8 mouse cellular contexts compared by ENCODE assay signal in genomic region chr2:163472466-163472851, GRCm38 (mm10). TPM values are rescaled to one million over a fixed set of nuclear protein-coding genes. Genes with fewer than 3 reads are reported as not detected.
DNase-seq lines count a peak whose midpoint lies in the region; ATAC-seq lines count a peak whose summit lies in the region.

TSS of gene Fitm2 (minus strand) at chr2:163472629.

- WGBS in heart, embryonic 14.5 days, result under 1% methylated on average over 30 of the region's 30 CpGs
- WGBS in liver, embryonic 13.5 days (ENCODE audit: insufficient replicate concordance), result 0% methylated on average over 30 of the region's 30 CpGs
- under 1% methylated on average over 30 of the region's 30 CpGs for WGBS in stomach, embryonic 16.5 days

- H3K27ac ChIP-seq in brown adipose tissue, adult 24 weeks (replicated peaks; ENCODE audit: low read depth, low read length), result peak within 1 kb of the TSS; percentile 99
- H3K27ac ChIP-seq in heart, embryonic 14.5 days (replicated peaks in 1 of 2; ENCODE audit: control insufficient read depth in 1 of 2, insufficient read depth in 1 of 2, low read depth in 2 of 2, low read length in 2 of 2), result peak within 1 kb of the TSS; percentile 50 to 61
- H3K27ac ChIP-seq in liver, embryonic 13.5 days, result peak within 1 kb of the TSS; percentile 77
- H3K27ac ChIP-seq in stomach, embryonic 16.5 days (ENCODE audit: low read length), result peak within 1 kb of the TSS; percentile 43; the same call in 1 of the 2 replicates

- H3K9ac ChIP-seq in heart, embryonic 14.5 days (ENCODE audit: low read length), result peak within 1 kb of the TSS; percentile 83
- H3K9ac ChIP-seq in liver, embryonic 13.5 days, result peak within 1 kb of the TSS; percentile 87
- H3K9ac ChIP-seq in stomach, embryonic 16.5 days (ENCODE audit: low read length), result peak within 1 kb of the TSS; percentile 79

- peak within 1 kb of the TSS; percentile 91 for H3K4me3 ChIP-seq in brown adipose tissue, adult 24 weeks (ENCODE audit: insufficient read depth, low read depth, low read length)
- H3K4me3 ChIP-seq in heart, embryonic 14.5 days (ENCODE audit: control insufficient read depth in 1 of 2, insufficient read depth in 1 of 2, low read depth in 1 of 2, low read length in 2 of 2), result peak within 1 kb of the TSS; percentile 73 to 84
- H3K4me3 ChIP-seq in liver, embryonic 13.5 days (replicated peaks), result peak within 1 kb of the TSS; percentile 86
- peak within 1 kb of the TSS; percentile 74 for H3K4me3 ChIP-seq in stomach, embryonic 16.5 days (replicated peaks; ENCODE audit: low read length)

- no peaks in the 10 kb centered on the region for H3K27me3 ChIP-seq in heart, embryonic 14.5 days (ENCODE audit: control insufficient read depth, insufficient read depth, low read length)
- 0 out of 2 replicates have a peak, but pooled peaks cover 5% of the 10 kb centered on the region for H3K27me3 ChIP-seq in liver, embryonic 13.5 days
- no peaks in the 10 kb centered on the region for H3K27me3 ChIP-seq in stomach, embryonic 16.5 days (ENCODE audit: control insufficient read depth, insufficient read depth, low read length)

- no peaks in the 10 kb centered on the region for H3K9me3 ChIP-seq in heart, embryonic 14.5 days (ENCODE audit: control insufficient read depth, low read length)
- H3K9me3 ChIP-seq in liver, embryonic 13.5 days (replicated peaks), result no peaks in the 10 kb centered on the region
- H3K9me3 ChIP-seq in stomach, embryonic 16.5 days (replicated peaks; ENCODE audit: control insufficient read depth, low read length), result no peaks in the 10 kb centered on the region

- peak; percentile 86 for ATAC-seq in heart, embryonic 14.5 days (ENCODE audit: insufficient number of reproducible peaks, insufficient read depth, low FRiP score, low read depth)
- peak; percentile 92 for ATAC-seq in liver, embryonic 13.5 days (ENCODE audit: low read depth)
- ATAC-seq in stomach, embryonic 16.5 days (ENCODE audit: insufficient read depth, low FRiP score), result peak; percentile 95

- peak within 1 kb of the TSS; percentile 71 for H3K4me2 ChIP-seq in heart, embryonic 14.5 days (ENCODE audit: low read length)
- H3K4me2 ChIP-seq in liver, embryonic 13.5 days, result peak within 1 kb of the TSS; percentile 90
- peak within 1 kb of the TSS; percentile 91 for H3K4me2 ChIP-seq in stomach, embryonic 16.5 days (ENCODE audit: low read depth, low read length)

- DNase-seq in CD4-positive, CD25-positive, alpha-beta regulatory T cell, adult 2 months (ENCODE audit: low read depth, low spot score), result peak; percentile 99
- DNase-seq in fibroblast of lung, adult 2 months (ENCODE audit: low read depth), result peak; percentile 87
- peak; percentile 97 for DNase-seq in kidney, postnatal 14 days
- DNase-seq in liver, embryonic 13.5 days, result peak; percentile 94
- DNase-seq in neural tube, embryonic 10.5 days (ENCODE audit: extremely low spot score, low spot score), result peak; percentile 98

- peaks cover 2% of the 10 kb centered on the region; the same call in 1 of the 2 replicates for H3K4me1 ChIP-seq in brown adipose tissue, adult 24 weeks (ENCODE audit: control insufficient read depth, insufficient read depth, insufficient read length, low read length)
- H3K4me1 ChIP-seq in heart, embryonic 14.5 days (ENCODE audit: control insufficient read depth in 2 of 2, insufficient read depth in 2 of 2, low read length in 2 of 2), result peaks cover 9 to 10% of the 10 kb centered on the region in 2 experiments
- peaks cover 19% of the 10 kb centered on the region for H3K4me1 ChIP-seq in liver, embryonic 13.5 days (replicated peaks)
- H3K4me1 ChIP-seq in stomach, embryonic 16.5 days (ENCODE audit: control insufficient read depth, insufficient read depth, low read length), result peaks cover 8% of the 10 kb centered on the region

- peaks cover 25% of the 10 kb centered on the region for H3K36me3 ChIP-seq in heart, embryonic 14.5 days (ENCODE audit: control insufficient read depth, insufficient read depth, low read length)
- peaks cover 23% of the 10 kb centered on the region for H3K36me3 ChIP-seq in liver, embryonic 13.5 days
- H3K36me3 ChIP-seq in stomach, embryonic 16.5 days (ENCODE audit: control insufficient read depth, insufficient read depth, low read length), result peaks cover 7% of the 10 kb centered on the region; the same call in 1 of the 2 replicates

RNA-seq across cellular contexts. Expression of gene Fitm2, which starts in this region (rescaled TPM):
- polyA plus RNA-seq in brown adipose tissue, adult 24 weeks (2012; ENCODE audit: insufficient read depth, insufficient read length, missing spikeins), result 70.9 and 77.8 TPM in 2 replicates
- polyA plus RNA-seq in heart, embryonic 14.5 days (2014; fragmentation: Nextera tagmentation; extraction: Ambion mirVana), result 13.8 and 14.0 TPM in 2 replicates
- polyA plus RNA-seq in liver, embryonic 13.5 days (2015; fragmentation: Nextera tagmentation; extraction: Ambion mirVana), result 4.7 and 5.3 TPM in 2 replicates
- 11.6 and 12.1 TPM in 2 replicates for polyA plus RNA-seq in stomach, embryonic 16.5 days (2015; fragmentation: Nextera tagmentation; extraction: Ambion mirVana)

Comparison
In these comparisons a context has a peak if more than half of its experiments do, and no peak if none do; other contexts are left out.
1. Peak in every context shown above with its lines: DNase-seq, ATAC-seq, H3K4me3 ChIP-seq and H3K27ac ChIP-seq.
2. H3K27ac ChIP-seq: peak in every context shown above with its lines; median percentile 99 in brown adipose tissue, adult 24 weeks; 77 in liver, embryonic 13.5 days; 56 in heart, embryonic 14.5 days; 43 in stomach, embryonic 16.5 days.